Mouse (Mus musculus) megakaryocyte, embryonic 14.5 days (primary cell): ENCODE measurements around the gene Cox17.

Experiments
- FLI1 ChIP-seq: IDR thresholded peaks from 2 replicates; pipeline ENCODE4 v1.6.1; 2012; ENCODE audit warnings: low read length, inconsistent platforms, mixed read lengths
- GATA1 ChIP-seq: IDR thresholded peaks from 3 replicates; pipeline ENCODE4 v1.6.1; 2012; ENCODE audit warnings: mixed read lengths, low read length, inconsistent platforms, borderline replicate concordance

- TF ChIP-seq FLI1: no peak
- no peak for TF ChIP-seq GATA1
Observed at GRCm38 (mm10) chr16:38354185-38354913, 7.6 kb downstream of the Cox17 start.
